32 mouse cellular contexts compared by ENCODE assay signal in the genomic region with DNA sequence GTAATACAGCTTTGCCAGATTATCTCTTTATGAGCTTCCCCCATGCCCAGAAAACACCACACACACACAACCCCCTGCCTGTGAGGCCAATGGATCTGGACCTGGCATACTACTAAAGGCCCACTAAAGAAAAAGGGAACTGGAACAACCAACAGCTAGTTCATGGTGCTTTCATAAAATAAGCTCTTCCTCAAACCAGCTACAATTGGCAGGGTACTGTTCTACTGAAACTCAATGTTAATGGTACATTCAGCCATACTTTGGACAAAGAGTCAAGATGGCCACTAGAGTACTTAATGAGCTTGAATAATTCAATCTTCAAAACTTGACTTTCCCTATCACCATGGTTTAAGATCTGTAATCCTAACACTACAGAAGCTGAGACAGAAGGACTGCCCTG. TPM values are rescaled to one million over a fixed set of nuclear protein-coding genes. Genes with fewer than 3 reads are reported as not detected.
DNase-seq lines count a peak whose midpoint lies in the region; ATAC-seq and TF ChIP-seq lines count a peak whose summit lies in the region.
"Had no signal": no experiment of that assay in that cellular context is flagged by ENCODE, and none has a peak within 500 bp of the region (broad histone marks: within the 10 kb centered on the region; RNA-seq: fewer than 3 reads in every experiment).

No protein-coding gene starts in this region.

- TF ChIP-seq POLR2A in MEL (IDR thresholded peaks at IDR 0.05; ENCODE audit: control insufficient read depth in 1 of 2, insufficient read depth in 1 of 2, low read depth in 1 of 2, low read length in 2 of 2, poor library complexity in 1 of 2) = no peak

- H3K4me3 ChIP-seq in kidney, postnatal 0 days (replicated peaks; ENCODE audit: low read depth, low read length) = no peak overlapping the region
- H3K4me3 ChIP-seq in MEL (ENCODE audit: control insufficient read depth in 1 of 2, insufficient read depth in 1 of 2, low read depth in 2 of 2, low read length in 2 of 2) = no peak overlapping the region
- H3K4me3 ChIP-seq in macrophage (ENCODE audit: inconsistent target) = no peak overlapping the region
- H3K4me3 ChIP-seq: embryonic facial prominence, embryonic 13.5 days; erythroblast, embryonic 14.5 days; forebrain, embryonic 12.5 days; intestine, embryonic 15.5 days; left cerebral cortex, adult 2 months; limb, embryonic 13.5 days; liver, embryonic 12.5 days; midbrain, embryonic 12.5 days; stomach, embryonic 15.5 days had no signal

- peaks cover 31% of the 10 kb centered on the region; the same call in 1 of the 2 replicates for H3K4me1 ChIP-seq in kidney, postnatal 0 days (replicated peaks; ENCODE audit: insufficient read depth, low read length)
- H3K4me1 ChIP-seq in MEL (ENCODE audit: control insufficient read depth in 1 of 2, insufficient read depth in 2 of 2, low read length in 2 of 2) = peaks cover 44 to 60% of the 10 kb centered on the region in 2 experiments

- peaks cover 96% of the 10 kb centered on the region for H3K79me2 ChIP-seq in MEL (ENCODE audit: control insufficient read depth, insufficient read depth, low read length, poor library complexity)
- H3K79me2 ChIP-seq in macrophage (ENCODE audit: inconsistent target) = peaks cover 100% of the 10 kb centered on the region

- H3K4me2 ChIP-seq in kidney, postnatal 0 days (ENCODE audit: low read length) = no peak overlapping the region
- H3K4me2 ChIP-seq: embryonic facial prominence, embryonic 13.5 days; forebrain, embryonic 12.5 days; limb, embryonic 13.5 days; liver, embryonic 12.5 days; midbrain, embryonic 12.5 days; stomach, embryonic 15.5 days had no signal

- H3K27me3 ChIP-seq in kidney, postnatal 0 days (ENCODE audit: insufficient read depth, low read length) = no peaks in the 10 kb centered on the region
- H3K27me3 ChIP-seq in MEL (ENCODE audit: control insufficient read depth in 1 of 2, insufficient read depth in 2 of 2, low read length in 2 of 2) = no peaks in the 10 kb centered on the region
- H3K27me3 ChIP-seq in splenic B cell, adult 2 months (ENCODE audit: control insufficient read depth, insufficient read depth, low read length, poor library complexity, severe bottlenecking) = no peaks in the 10 kb centered on the region
- H3K27me3 ChIP-seq: embryonic facial prominence, embryonic 13.5 days; forebrain, embryonic 12.5 days; intestine, embryonic 15.5 days; limb, embryonic 13.5 days; liver, embryonic 12.5 days; megakaryocyte, embryonic 14.5 days; midbrain, embryonic 12.5 days; stomach, embryonic 15.5 days had no signal

- H3K36me3 ChIP-seq in kidney, postnatal 0 days (ENCODE audit: insufficient read depth, low read length) = no peaks in the 10 kb centered on the region
- H3K36me3 ChIP-seq in MEL (ENCODE audit: control insufficient read depth in 1 of 2, insufficient read depth in 2 of 2, low read length in 2 of 2) (peaks cover 24 to 80% of the 10 kb centered on the region in 2 experiments), macrophage (ENCODE audit: inconsistent target) (peaks cover 11% of the 10 kb centered on the region; the same call in 1 of the 2 replicates)
- H3K36me3 ChIP-seq in splenic B cell, adult 2 months (ENCODE audit: control insufficient read depth, insufficient read depth, low read length, poor library complexity, severe bottlenecking) = no peaks in the 10 kb centered on the region
- H3K36me3 ChIP-seq: intestine, embryonic 15.5 days had no signal

- H3K9ac ChIP-seq in kidney, postnatal 0 days (ENCODE audit: low read depth, low read length) = no peak overlapping the region
- no peak overlapping the region for H3K9ac ChIP-seq in MEL (ENCODE audit: control insufficient read depth, low read depth, low read length, poor library complexity, severe bottlenecking)
- H3K9ac ChIP-seq: forebrain, embryonic 12.5 days; forebrain, postnatal 0 days; intestine, embryonic 15.5 days; limb, embryonic 13.5 days; liver, embryonic 12.5 days; midbrain, embryonic 12.5 days; stomach, embryonic 15.5 days had no signal

- no peak for DNase-seq in kidney, postnatal 0 days (ENCODE audit: low spot score)
- no peak for DNase-seq in kidney, adult 18-20 months
- peak; percentile 57 for DNase-seq in MEL (ENCODE audit: low read depth, low spot score)
- DNase-seq in splenic B cell, adult 2 months (ENCODE audit: low read depth, low spot score) = peak; percentile 62
- no peak for DNase-seq in cerebellum, adult 11 months
- DNase-seq: cerebellum, adult 9-10 months; cerebellum, postnatal 36 days; forebrain, postnatal 0 days; gastrocnemius, postnatal 10 days; heart, postnatal 14 days; kidney, adult 8-10 months; kidney, postnatal 10 days; lung, adult 18-20 months; lung, postnatal 14 days; retina, postnatal 1 day; right cerebral cortex, postnatal 14 days; thymus, postnatal 14 days had no signal

- no peak for TF ChIP-seq EP300 in MEL (IDR thresholded peaks at IDR 0.05; ENCODE audit: low read depth in 1 of 2, low read length in 2 of 2)

- no peaks in the 10 kb centered on the region for H3K9me3 ChIP-seq in kidney, postnatal 0 days (replicated peaks; ENCODE audit: low read length)
- no peaks in the 10 kb centered on the region for H3K9me3 ChIP-seq in MEL (replicated peaks; ENCODE audit: insufficient read depth, low read length)
- H3K9me3 ChIP-seq: embryonic facial prominence, embryonic 13.5 days; forebrain, embryonic 12.5 days; intestine, embryonic 15.5 days; limb, embryonic 13.5 days; liver, embryonic 12.5 days; megakaryocyte, embryonic 14.5 days; midbrain, embryonic 12.5 days; stomach, embryonic 15.5 days had no signal

- no peak for TF ChIP-seq CTCF in kidney, postnatal 0 days (IDR thresholded peaks at IDR 0.05; ENCODE audit: low read depth)
- no peak for TF ChIP-seq CTCF in MEL (IDR thresholded peaks at IDR 0.05 in 2 of 3, conservative IDR thresholded peaks at IDR 0.05 in 1 of 3; ENCODE audit: control insufficient read depth in 1 of 3, insufficient read depth in 1 of 3, low read depth in 2 of 3, low read length in 3 of 3, poor library complexity in 1 of 3, severe bottlenecking in 1 of 3)

- TF ChIP-seq RAD21 in MEL (IDR thresholded peaks at IDR 0.05; ENCODE audit: low read depth, low read length) = no peak

- H3K27ac ChIP-seq in kidney, postnatal 0 days = 0 out of 2 replicates have a peak overlapping the region, but pooled peaks have one; percentile 10
- no peak overlapping the region for H3K27ac ChIP-seq in MEL (ENCODE audit: control insufficient read depth, low read depth, low read length)
- H3K27ac ChIP-seq in macrophage = peak overlapping the region; percentile 15; the same call in 1 of the 2 replicates
- H3K27ac ChIP-seq: embryonic facial prominence, embryonic 13.5 days; forebrain, embryonic 12.5 days; intestine, embryonic 15.5 days; left cerebral cortex, adult 2 months; limb, embryonic 13.5 days; liver, embryonic 12.5 days; midbrain, embryonic 12.5 days; stomach, embryonic 15.5 days had no signal

- ATAC-seq in kidney, postnatal 0 days (replicated peaks; ENCODE audit: low FRiP score, low read depth) = no peak
- ATAC-seq in erythroblast, adult 5-6 weeks (replicated peaks; ENCODE audit: low FRiP score, poor library complexity, severe bottlenecking) = no peak
- ATAC-seq: forebrain, postnatal 0 days; hindbrain, embryonic 16.5 days; intestine, embryonic 15.5 days; liver, embryonic 12.5 days had no signal

RNA-seq across cellular contexts. Expression of a gene that starts 6.5 kb away (rescaled TPM):
- polyA plus RNA-seq in kidney, postnatal 0 days (2015; fragmentation: Nextera tagmentation; extraction: Ambion mirVana) = 670 and 713 TPM in 2 replicates
- 541 and 555 TPM in 2 replicates for total RNA-seq in MEL (2012; rRNA removed)
- polyA plus RNA-seq in MEL (2012; ENCODE audit: insufficient read depth in 1 of 2, insufficient read length in 2 of 2, low read depth in 1 of 2, low replicate concordance in 2 of 2, missing spikeins in 1 of 2) (100 to 1,000 TPM in 1 of 2 experiments, not detected in 1; 617 TPM), macrophage (2018) (397 to 494 TPM (median 402 TPM) in 3 replicates)
- total RNA-seq in macrophage (2018; cell fraction: chromatin; rRNA removed) = 10 to 100 TPM; 48.5 to 93.7 (median 68.4) TPM
- total RNA-seq in macrophage (2018; cell fraction: cytosol; rRNA removed) = 100 to 1,000 TPM; 423 to 499 (median 446) TPM
- total RNA-seq in macrophage (2018; cell fraction: nucleus; rRNA removed) = 100 to 1,000 TPM; 106 to 255 (median 168) TPM
- total RNA-seq in erythroblast, adult 5-6 weeks (2015; ENCODE audit: low replicate concordance) = 111 and 132 TPM in 2 replicates
- total RNA-seq in erythroblast, adult 5-6 weeks (2017; ENCODE audit: low replicate concordance) = 93.9 and 107 TPM in 2 replicates

RNA-seq across cellular contexts. Expression of a gene that starts 13.5 kb away (rescaled TPM):
- 33.9 and 35.0 TPM in 2 replicates for polyA plus RNA-seq in kidney, postnatal 0 days (2015; fragmentation: Nextera tagmentation; extraction: Ambion mirVana)
- total RNA-seq in MEL (2012; rRNA removed) = 29.7 and 35.5 TPM in 2 replicates
- 10 to 100 TPM in 1 of 2 experiments, not detected in 1; 59.8 TPM for polyA plus RNA-seq in MEL (2012; ENCODE audit: insufficient read depth in 1 of 2, insufficient read length in 2 of 2, low read depth in 1 of 2, low replicate concordance in 2 of 2, missing spikeins in 1 of 2)
- total RNA-seq in macrophage (2018; cell fraction: chromatin; rRNA removed) = 10 to 100 TPM; 16.8 to 35.6 (median 21.2) TPM
- 10 to 100 TPM; 14.8 to 21.8 (median 19.4) TPM for total RNA-seq in macrophage (2018; cell fraction: cytosol; rRNA removed)
- total RNA-seq in macrophage (2018; cell fraction: nucleus; rRNA removed) = 10 to 100 TPM in 25 of 26 experiments, 1 to 10 TPM in 1; 9.3 to 24.0 (median 16.8) TPM
- 17.8 to 25.4 TPM (median 20.3 TPM) in 3 replicates for polyA plus RNA-seq in macrophage (2018)
- 0.77 and 6.9 TPM in 2 replicates for total RNA-seq in erythroblast, adult 5-6 weeks (2015; ENCODE audit: low replicate concordance)
- 4.4 and 8.2 TPM in 2 replicates for total RNA-seq in erythroblast, adult 5-6 weeks (2017; ENCODE audit: low replicate concordance)

RNA-seq across cellular contexts. Expression of a gene that starts 19.3 kb away (rescaled TPM):
- 112 and 121 TPM in 2 replicates for polyA plus RNA-seq in kidney, postnatal 0 days (2015; fragmentation: Nextera tagmentation; extraction: Ambion mirVana)
- total RNA-seq in MEL (2012; rRNA removed) = 75.0 and 75.5 TPM in 2 replicates
- 10 to 100 TPM in 1 of 2 experiments, not detected in 1; 68.5 TPM for polyA plus RNA-seq in MEL (2012; ENCODE audit: insufficient read depth in 1 of 2, insufficient read length in 2 of 2, low read depth in 1 of 2, low replicate concordance in 2 of 2, missing spikeins in 1 of 2)
- 10 to 100 TPM in 2 of 26 experiments, 1 to 10 TPM in 22, not detected in 2; 1.8 to 11.9 (median 3.7) TPM for total RNA-seq in macrophage (2018; cell fraction: chromatin; rRNA removed)
- total RNA-seq in macrophage (2018; cell fraction: cytosol; rRNA removed) = 10 to 100 TPM; 17.6 to 40.7 (median 26.7) TPM
- total RNA-seq in macrophage (2018; cell fraction: nucleus; rRNA removed) = 10 to 100 TPM in 12 of 26 experiments, 1 to 10 TPM in 14; 2.6 to 18.4 (median 9.0) TPM
- 17.9 to 36.6 TPM (median 21.0 TPM) in 3 replicates for polyA plus RNA-seq in macrophage (2018)
- 5.4 and 11.3 TPM in 2 replicates for total RNA-seq in erythroblast, adult 5-6 weeks (2015; ENCODE audit: low replicate concordance)
- total RNA-seq in erythroblast, adult 5-6 weeks (2017; ENCODE audit: low replicate concordance) = 10.1 and 14.1 TPM in 2 replicates

RNA-seq across cellular contexts. Expression of a gene that starts 29.6 kb away (rescaled TPM):
- 127 and 135 TPM in 2 replicates for polyA plus RNA-seq in kidney, postnatal 0 days (2015; fragmentation: Nextera tagmentation; extraction: Ambion mirVana)
- 249 and 295 TPM in 2 replicates for total RNA-seq in MEL (2012; rRNA removed)
- polyA plus RNA-seq in MEL (2012; ENCODE audit: insufficient read depth in 1 of 2, insufficient read length in 2 of 2, low read depth in 1 of 2, low replicate concordance in 2 of 2, missing spikeins in 1 of 2) = 100 to 1,000 TPM in 1 of 2 experiments, not detected in 1; 215 TPM
- 10 to 100 TPM in 5 of 26 experiments, 1 to 10 TPM in 19, not detected in 2; 1.2 to 37.4 (median 7.1) TPM for total RNA-seq in macrophage (2018; cell fraction: chromatin; rRNA removed)
- total RNA-seq in macrophage (2018; cell fraction: cytosol; rRNA removed) = 10 to 100 TPM; 10.6 to 26.0 (median 16.0) TPM
- 10 to 100 TPM in 5 of 26 experiments, 1 to 10 TPM in 21; 3.5 to 30.5 (median 6.5) TPM for total RNA-seq in macrophage (2018; cell fraction: nucleus; rRNA removed)
- polyA plus RNA-seq in macrophage (2018) = 11.6 to 29.1 TPM (median 24.4 TPM) in 3 replicates
- 13.8 and 20.4 TPM in 2 replicates for total RNA-seq in erythroblast, adult 5-6 weeks (2015; ENCODE audit: low replicate concordance)
- total RNA-seq in erythroblast, adult 5-6 weeks (2017; ENCODE audit: low replicate concordance) = 4.5 and 8.2 TPM in 2 replicates

RNA-seq across cellular contexts. Expression of a gene that starts 38.6 kb away (rescaled TPM):
- 1.2 TPM in 2 replicates for polyA plus RNA-seq in kidney, postnatal 0 days (2015; fragmentation: Nextera tagmentation; extraction: Ambion mirVana)
- total RNA-seq in MEL (2012; rRNA removed) = 0.08 TPM in 1 of 2 replicates, not detected in the other
- polyA plus RNA-seq in MEL (2012; ENCODE audit: insufficient read depth in 1 of 2, insufficient read length in 2 of 2, low read depth in 1 of 2, low replicate concordance in 2 of 2, missing spikeins in 1 of 2) (under 1 TPM in 1 of 2 experiments, not detected in 1; 0.07 TPM), macrophage (2018) (not detected in 3 replicates)
- not detected for total RNA-seq in macrophage (2018; cell fraction: chromatin; rRNA removed)
- not detected for total RNA-seq in macrophage (2018; cell fraction: cytosol; rRNA removed)
- under 1 TPM in 1 of 26 experiments, not detected in 25; 0.44 TPM for total RNA-seq in macrophage (2018; cell fraction: nucleus; rRNA removed)
- not detected in 2 replicates for total RNA-seq in erythroblast, adult 5-6 weeks (2015; ENCODE audit: low replicate concordance)
- not detected in 2 replicates for total RNA-seq in erythroblast, adult 5-6 weeks (2017; ENCODE audit: low replicate concordance)
- polyA plus RNA-seq: hindbrain, embryonic 11.5 days; neural tube, embryonic 14.5 days had no signal

Comparison
In these comparisons a context has a peak if more than half of its experiments do, and no peak if none do; other contexts are left out.
1. DNase-seq: peak in MEL (single experiment) and splenic B cell, adult 2 months (single experiment); none in kidney, postnatal 0 days (single experiment), kidney, adult 18-20 months (single experiment) and cerebellum, adult 11 months (single experiment).